Mouse (Mus musculus) liver, postnatal 0 days (tissue): ENCODE data around the gene Kcnk12.

Source experiments
- CTCF ChIP-seq: sonication (generic); IDR thresholded peaks from 2 replicates; pipeline ENCODE4 v1.5.1; 2016; ENCODE audit warnings: antibody characterized with exemption, low read depth
- EP300 ChIP-seq: IDR thresholded peaks from 2 replicates; pipeline ENCODE4 v1.6.1; 2016; ENCODE audit warnings: antibody characterized with exemption, low read depth, mild to moderate bottlenecking

DNA sequence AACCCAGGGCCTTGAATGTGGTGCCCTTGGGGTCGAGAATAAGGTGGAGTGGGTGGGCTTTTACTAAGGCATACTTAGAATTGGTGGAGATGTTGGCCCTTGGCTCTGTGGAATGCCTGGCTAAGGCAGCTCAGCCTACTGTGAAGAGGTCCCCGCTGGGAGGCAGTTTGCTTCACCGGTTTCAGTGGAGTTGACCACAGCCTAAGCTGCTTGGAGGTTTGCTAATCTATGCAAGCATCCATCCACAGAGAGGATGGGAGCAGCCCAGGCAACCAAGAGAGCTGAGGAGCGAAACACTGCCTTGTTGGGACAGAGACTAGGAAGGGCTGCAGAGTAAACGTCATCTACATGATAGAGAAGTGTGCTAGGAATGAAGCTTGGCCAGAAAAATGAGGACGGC, 101.0 kb downstream of the Kcnk12 start:
- TF ChIP-seq CTCF (no peak), EP300 (no peak)
